Mouse (Mus musculus) embryonic facial prominence, embryonic 13.5 days (tissue): ENCODE measurements around the gene Olfm3. TPM values are rescaled to one million over a fixed set of nuclear protein-coding genes. Genes with fewer than 3 reads are reported as not detected.

ENCODE experiments used
- ATAC-seq: fragments of 200-750 bp; cut with Nextera tagmentation; 2 replicates; pipeline ENCODE4 v1.8.0; 2017; ENCODE audit warnings: low read depth; ENCODE audit not compliant: insufficient number of reproducible peaks, insufficient read depth, low FRiP score, low TSS enrichment
- H3K27ac ChIP-seq: fragments of 300-500 bp; sonication (generic); 2 replicates; pipeline ENCODE4 v1.5.1; 2015; ENCODE audit warnings: moderate library complexity, mild to moderate bottlenecking, inconsistent platforms
- H3K27me3 ChIP-seq: fragments of 300-500 bp; sonication (generic); 2 replicates; pipeline ENCODE4 v1.6.1; 2015; ENCODE audit warnings: mild to moderate bottlenecking, inconsistent platforms
- H3K36me3 ChIP-seq: fragments of 300-500 bp; sonication (generic); 2 replicates; pipeline ENCODE4 v1.6.1; 2015; ENCODE audit warnings: mild to moderate bottlenecking, inconsistent platforms
- H3K4me1 ChIP-seq: fragments of 300-500 bp; sonication (generic); 2 replicates; pipeline ENCODE4 v1.6.1; 2015; ENCODE audit warnings: inconsistent platforms
- H3K4me2 ChIP-seq: fragments of 300-500 bp; sonication (generic); 2 replicates; pipeline ENCODE4 v1.6.1; 2015; ENCODE audit warnings: moderate library complexity, mild to moderate bottlenecking, inconsistent platforms
- H3K4me3 ChIP-seq: fragments of 300-500 bp; sonication (generic); 2 replicates; pipeline ENCODE4 v1.5.1; 2015; ENCODE audit warnings: mild to moderate bottlenecking, inconsistent platforms
- H3K9ac ChIP-seq: fragments of 300-500 bp; sonication (generic); 2 replicates; pipeline ENCODE4 v1.6.1; 2015; ENCODE audit warnings: mild to moderate bottlenecking, inconsistent platforms
- H3K9me3 ChIP-seq: fragments of 300-500 bp; sonication (generic); 2 replicates; pipeline ENCODE4 v1.6.1; 2016; ENCODE audit warnings: inconsistent platforms
- WGBS: fragments of 180-500 bp; shearing (Covaris S2); methylation state at CpG from one replicate; pipeline ENCODE4 v1.1.7; 2015; ENCODE audit warnings: mixed read lengths; 5-methylcytosine and 5-hydroxymethylcytosine counted together
- polyA plus RNA-seq: library from polyadenylated mRNA; unstranded; fragments of >200 nt; fragmentation: Nextera tagmentation; extraction: Ambion mirVana; gene quantifications from 2 replicates; pipeline ENCODE4 v1.2.1, GENCODE M21; 2015

The Olfm3 gene
- polyA plus RNA-seq: 0.28 and 0.49 TPM in 2 replicates

GRCm38 (mm10) chr3:114903924-114904438 is at the start of gene Olfm3:
Gene Olfm3 (plus strand): TSS chr3:114904078.
- Histone ChIP-seq H3K9ac (no peak within 1 kb of the TSS), H3K27me3 (peaks cover 11% of the 10 kb centered on the region; the same call in 1 of the 2 replicates), H3K4me2 (peak within 1 kb of the TSS; percentile 50), H3K9me3 (no peaks in the 10 kb centered on the region), H3K4me3 (peak within 1 kb of the TSS; percentile 25), H3K36me3 (no peaks in the 10 kb centered on the region), H3K27ac (no peak within 1 kb of the TSS), H3K4me1 (peaks cover 7% of the 10 kb centered on the region; the same call in 1 of the 2 replicates)
- WGBS: 5% methylated on average over 21 of the region's 21 CpGs
- ATAC-seq: no peak

DNA sequence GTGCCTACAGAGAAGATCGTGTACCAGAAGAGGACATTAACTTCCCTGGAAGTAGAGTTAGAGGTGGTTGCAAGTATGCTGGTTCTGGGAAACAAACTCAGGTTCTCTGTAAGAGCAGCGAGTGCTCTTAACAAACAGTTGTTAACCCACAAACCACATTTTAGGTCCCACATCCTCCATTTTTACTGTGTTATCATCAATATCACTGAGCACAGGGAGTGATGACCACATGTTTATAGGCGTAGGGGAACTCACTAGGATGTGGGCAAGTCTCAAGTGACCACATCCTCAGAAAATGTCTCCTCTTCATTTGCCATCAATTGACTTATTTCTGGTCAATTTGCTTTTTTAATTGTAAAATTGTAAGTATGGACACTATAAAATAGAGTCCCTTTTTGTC is 14.1 kb upstream of the Olfm3 start:
- Histone ChIP-seq H3K27me3 (no peaks in the 10 kb centered on the region), H3K4me1 (no peaks in the 10 kb centered on the region), H3K27ac (no peak overlapping the region), H3K36me3 (no peaks in the 10 kb centered on the region), H3K9me3 (no peaks in the 10 kb centered on the region), H3K9ac (no peak overlapping the region), H3K4me2 (no peak overlapping the region), H3K4me3 (no peak overlapping the region)
- no peak for ATAC-seq
- 80% methylated on average over 3 of the region's 3 CpGs for WGBS

DNA sequence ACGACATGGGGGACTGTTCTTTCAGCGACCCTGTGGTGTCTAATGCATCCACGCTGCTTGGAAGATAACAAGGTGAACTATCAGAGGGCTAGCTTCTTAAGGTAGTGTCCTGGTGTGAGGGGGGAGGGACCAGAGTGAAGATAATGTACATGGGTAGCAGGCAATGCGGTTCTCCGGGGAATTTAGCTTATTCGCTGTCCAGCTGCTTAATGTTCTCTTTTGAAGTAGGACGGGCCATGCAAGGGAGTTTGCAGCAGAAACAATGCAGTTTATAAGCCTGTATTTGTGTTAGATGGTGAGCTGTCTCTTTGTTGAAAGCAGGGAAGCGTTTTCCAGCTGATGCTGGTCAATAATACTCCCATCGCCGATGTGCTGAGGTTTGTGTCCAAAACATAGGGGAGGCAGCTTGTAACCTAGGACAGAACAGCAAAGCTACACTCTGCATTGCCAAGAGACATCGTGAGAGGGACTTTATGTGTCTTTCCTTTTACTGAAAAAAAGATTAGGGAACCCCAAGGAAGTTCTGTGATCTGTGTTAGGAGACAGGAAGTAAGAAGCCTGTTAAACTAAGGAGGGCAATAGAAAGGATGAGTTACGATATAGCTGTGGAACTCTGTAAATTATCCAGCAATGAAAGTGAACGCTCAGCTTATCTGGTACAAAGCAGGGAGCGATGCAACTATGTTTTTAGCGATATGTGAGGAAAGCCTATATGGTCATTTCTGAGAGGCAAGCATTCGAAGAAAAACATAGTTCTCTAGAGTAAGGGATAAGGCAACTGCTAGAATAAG is 950 bp downstream of the Olfm3 start:
- WGBS: 21% methylated on average over 16 of the region's 16 CpGs
- no peak for ATAC-seq
- H3K4me2 ChIP-seq: peak overlapping the region; percentile 50

DNA sequence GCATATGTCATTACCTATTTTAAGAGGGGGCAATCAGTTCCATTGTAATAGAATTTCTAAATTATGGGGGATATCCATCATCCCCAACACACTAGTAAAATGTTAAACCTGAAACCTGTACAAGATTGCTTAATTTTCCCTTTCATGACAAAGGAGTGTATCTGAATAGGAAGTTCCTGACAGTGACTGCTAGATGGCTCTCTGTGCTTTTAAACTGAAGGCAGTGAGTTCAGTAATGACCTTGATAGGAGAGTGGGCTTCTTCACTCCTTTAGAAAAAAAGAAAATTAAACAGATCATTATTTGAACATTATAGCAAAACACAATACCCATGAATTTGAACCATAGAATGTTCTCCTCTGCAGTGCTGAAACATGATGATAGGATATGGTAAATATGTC is 3.7 kb downstream of the Olfm3 start:
- Histone ChIP-seq H3K9me3 (no peaks in the 10 kb centered on the region), H3K27ac (no peak overlapping the region), H3K4me1 (peaks cover 7% of the 10 kb centered on the region; the same call in 1 of the 2 replicates), H3K36me3 (no peaks in the 10 kb centered on the region), H3K4me2 (no peak overlapping the region), H3K27me3 (peaks cover 11% of the 10 kb centered on the region; the same call in 1 of the 2 replicates), H3K4me3 (no peak overlapping the region), H3K9ac (no peak overlapping the region)
- ATAC-seq: no peak

More for the DNA sequence above, 950 bp downstream of the Olfm3 start:
- Histone ChIP-seq H3K4me1 (peaks cover 7% of the 10 kb centered on the region; the same call in 1 of the 2 replicates), H3K9ac (no peak overlapping the region), H3K36me3 (no peaks in the 10 kb centered on the region), H3K27ac (no peak overlapping the region), H3K27me3 (peaks cover 11% of the 10 kb centered on the region; the same call in 1 of the 2 replicates), H3K9me3 (no peaks in the 10 kb centered on the region), H3K4me3 (peak overlapping the region; percentile 25; the same call in 1 of the 2 replicates)

DNA sequence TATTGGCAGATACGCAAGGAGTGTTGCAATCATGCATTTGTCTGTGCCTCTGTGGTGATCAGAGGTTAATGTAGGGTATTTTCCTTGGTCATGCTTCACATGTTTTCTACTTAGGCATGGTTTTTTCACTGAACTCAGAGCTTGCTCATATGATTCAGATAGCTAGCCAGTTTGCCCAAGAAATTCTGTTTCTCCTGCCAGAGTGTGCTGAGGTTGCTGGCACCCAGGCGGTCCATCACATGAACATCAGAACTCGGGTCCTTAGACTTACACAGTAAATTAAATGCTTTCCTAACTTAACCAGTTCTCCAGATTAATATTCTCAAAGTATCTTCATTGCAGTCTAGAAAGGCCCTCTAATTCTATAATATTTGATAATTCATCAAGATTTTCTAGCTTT is 5.0 kb downstream of the Olfm3 start:
- H3K4me1 ChIP-seq: peaks cover 7% of the 10 kb centered on the region; the same call in 1 of the 2 replicates
- peaks cover 11% of the 10 kb centered on the region; the same call in 1 of the 2 replicates for H3K27me3 ChIP-seq
- no peak overlapping the region for H3K9ac ChIP-seq
- no peak overlapping the region for H3K4me3 ChIP-seq
- ATAC-seq: no peak
- no peaks in the 10 kb centered on the region for H3K9me3 ChIP-seq
- WGBS: 87% methylated on average over 3 of the region's 3 CpGs
- no peak overlapping the region for H3K4me2 ChIP-seq
- H3K27ac ChIP-seq: no peak overlapping the region
- no peaks in the 10 kb centered on the region for H3K36me3 ChIP-seq

GRCm38 (mm10) chr3:114920102-114920501 is 16.2 kb downstream of the Olfm3 start:
- H3K9ac ChIP-seq: no peak overlapping the region
- ATAC-seq: no peak
- 86% methylated on average over 3 of the region's 3 CpGs for WGBS
- no peaks in the 10 kb centered on the region for H3K36me3 ChIP-seq
- no peak overlapping the region for H3K4me3 ChIP-seq
- no peak overlapping the region for H3K27ac ChIP-seq
- H3K4me2 ChIP-seq: no peak overlapping the region
- no peaks in the 10 kb centered on the region for H3K9me3 ChIP-seq
- no peaks in the 10 kb centered on the region for H3K27me3 ChIP-seq
- no peaks in the 10 kb centered on the region for H3K4me1 ChIP-seq

GRCm38 (mm10) chr3:114929605-114930004 is 25.7 kb downstream of the Olfm3 start:
- no peak overlapping the region for H3K27ac ChIP-seq
- H3K9me3 ChIP-seq: no peaks in the 10 kb centered on the region
- no peak overlapping the region for H3K9ac ChIP-seq
- no peak overlapping the region for H3K4me3 ChIP-seq
- no peaks in the 10 kb centered on the region for H3K4me1 ChIP-seq
- H3K36me3 ChIP-seq: no peaks in the 10 kb centered on the region
- no peak for ATAC-seq
- no peaks in the 10 kb centered on the region for H3K27me3 ChIP-seq
- no peak overlapping the region for H3K4me2 ChIP-seq
- WGBS: 76% methylated on average over 4 of the region's 4 CpGs

- 42% methylated on average over 2 of the region's 2 CpGs for WGBS
- H3K9me3 ChIP-seq: no peaks in the 10 kb centered on the region
- no peak overlapping the region for H3K4me2 ChIP-seq
- H3K36me3 ChIP-seq: no peaks in the 10 kb centered on the region
- no peak overlapping the region for H3K27ac ChIP-seq
- H3K4me3 ChIP-seq: no peak overlapping the region
- no peaks in the 10 kb centered on the region for H3K4me1 ChIP-seq
- H3K27me3 ChIP-seq: no peaks in the 10 kb centered on the region
- ATAC-seq: no peak
- no peak overlapping the region for H3K9ac ChIP-seq
Observed at GRCm38 (mm10) chr3:114930336-114930735, 26.5 kb downstream of the Olfm3 start.

DNA sequence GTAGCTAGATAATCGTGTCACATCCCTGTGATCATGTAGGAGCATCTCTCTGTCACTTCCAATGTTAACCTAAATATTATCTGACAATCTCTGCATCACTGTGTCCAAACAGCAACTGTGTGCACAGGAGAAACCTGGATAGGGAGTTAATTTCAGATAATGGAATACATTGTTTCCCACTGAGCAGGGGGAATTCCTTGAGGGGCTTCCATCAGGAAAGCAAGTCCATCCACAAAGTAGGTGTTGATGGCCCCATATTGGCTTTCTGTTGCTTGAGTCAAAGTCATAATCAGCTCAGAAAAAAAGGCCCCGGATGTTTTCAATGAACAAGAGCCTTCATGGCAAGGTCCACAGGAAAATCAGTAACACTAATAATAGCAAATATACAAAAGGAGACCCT is 26.9 kb downstream of the Olfm3 start:
- no peak for ATAC-seq
- Histone ChIP-seq H3K9ac (no peak overlapping the region), H3K4me3 (no peak overlapping the region), H3K27ac (no peak overlapping the region), H3K4me2 (no peak overlapping the region), H3K4me1 (no peaks in the 10 kb centered on the region), H3K27me3 (no peaks in the 10 kb centered on the region), H3K36me3 (no peaks in the 10 kb centered on the region), H3K9me3 (no peaks in the 10 kb centered on the region)
- WGBS: 62% methylated on average over 2 of the region's 2 CpGs

GRCm38 (mm10) chr3:114932881-114933280 is 29.0 kb downstream of the Olfm3 start:
- 90% methylated on average over 2 of the region's 2 CpGs for WGBS
- no peaks in the 10 kb centered on the region for H3K4me1 ChIP-seq
- H3K4me2 ChIP-seq: no peak overlapping the region
- H3K27me3 ChIP-seq: no peaks in the 10 kb centered on the region
- no peak overlapping the region for H3K4me3 ChIP-seq
- no peaks in the 10 kb centered on the region for H3K9me3 ChIP-seq
- no peak overlapping the region for H3K27ac ChIP-seq
- H3K9ac ChIP-seq: no peak overlapping the region
- no peaks in the 10 kb centered on the region for H3K36me3 ChIP-seq
- no peak for ATAC-seq

DNA sequence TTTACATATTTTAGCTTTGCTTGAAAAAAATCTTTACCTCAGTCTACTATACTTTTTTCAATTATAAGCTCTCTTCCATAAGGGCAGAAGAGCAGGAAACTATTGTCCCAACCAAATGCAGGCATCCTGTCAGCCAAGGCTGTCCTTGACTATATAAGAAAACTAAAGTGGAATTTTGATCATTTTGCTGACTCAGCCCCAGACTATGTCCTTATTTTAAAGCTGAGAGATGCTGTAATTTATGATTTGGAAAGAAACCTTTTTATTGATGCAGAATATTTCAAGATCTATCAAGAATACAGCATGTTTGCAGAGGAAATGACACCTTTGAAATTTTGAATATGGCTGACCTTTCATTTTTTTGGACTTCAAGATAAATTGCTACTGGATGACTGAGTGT is 51.0 kb downstream of the Olfm3 start:
- H3K9ac ChIP-seq: no peak overlapping the region
- ATAC-seq: no peak
- H3K4me1 ChIP-seq: no peaks in the 10 kb centered on the region
- H3K36me3 ChIP-seq: no peaks in the 10 kb centered on the region
- H3K27me3 ChIP-seq: no peaks in the 10 kb centered on the region
- no peaks in the 10 kb centered on the region for H3K9me3 ChIP-seq
- no peak overlapping the region for H3K27ac ChIP-seq
- H3K4me3 ChIP-seq: no peak overlapping the region
- H3K4me2 ChIP-seq: no peak overlapping the region

DNA sequence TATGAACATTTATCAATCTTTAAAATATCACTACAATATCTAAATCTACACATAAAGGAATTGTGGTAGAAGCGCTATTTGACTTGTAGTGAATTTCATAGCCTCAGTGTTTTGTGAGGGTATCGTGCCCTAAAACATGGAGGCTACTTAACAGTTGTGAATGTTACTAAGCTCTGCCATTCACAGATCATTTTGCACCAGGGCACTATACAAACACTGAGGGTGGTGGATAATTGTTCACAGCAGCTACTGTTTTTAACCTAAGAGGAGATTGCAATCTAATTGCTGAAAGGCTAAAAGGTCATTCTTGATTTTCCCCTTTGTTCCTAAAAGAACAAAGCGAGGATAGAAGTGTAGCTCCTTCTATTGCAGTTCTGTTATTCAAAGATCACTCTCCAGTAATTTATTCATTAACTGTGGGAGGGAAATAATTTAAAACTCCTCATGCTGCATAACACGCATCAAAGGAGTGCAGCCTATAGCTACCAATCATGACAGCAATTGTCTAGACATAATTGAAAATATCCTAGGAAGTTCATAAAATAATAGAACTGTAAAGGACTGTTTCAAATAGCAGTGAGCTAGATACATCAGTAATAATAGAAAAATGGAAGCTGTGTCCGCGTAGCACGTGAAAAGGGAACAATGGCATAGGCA is 55.6 kb downstream of the Olfm3 start:
- no peak overlapping the region for H3K27ac ChIP-seq
- no peaks in the 10 kb centered on the region for H3K27me3 ChIP-seq
- no peak overlapping the region for H3K4me2 ChIP-seq
- no peak overlapping the region for H3K4me3 ChIP-seq
- no peaks in the 10 kb centered on the region for H3K9me3 ChIP-seq
- 59% methylated on average over 7 of the region's 7 CpGs for WGBS
- H3K36me3 ChIP-seq: no peaks in the 10 kb centered on the region
- H3K4me1 ChIP-seq: no peaks in the 10 kb centered on the region
- no peak for ATAC-seq
- no peak overlapping the region for H3K9ac ChIP-seq
